Mouse (Mus musculus) layer of hippocampus, adult 9-10 months (tissue): ENCODE data around the gene Gpr12.
"Not testable (repeated sequence)": the region's sequence is repeated elsewhere in the genome, so short reads cannot be mapped to it uniquely, and the experiment has no call there.

Experiments used
- DNase-seq: peaks from one replicate; pipeline ENCODE4 v3.0.0; 2022; ENCODE audit warnings: low spot score

Gene Gpr12

DNA sequence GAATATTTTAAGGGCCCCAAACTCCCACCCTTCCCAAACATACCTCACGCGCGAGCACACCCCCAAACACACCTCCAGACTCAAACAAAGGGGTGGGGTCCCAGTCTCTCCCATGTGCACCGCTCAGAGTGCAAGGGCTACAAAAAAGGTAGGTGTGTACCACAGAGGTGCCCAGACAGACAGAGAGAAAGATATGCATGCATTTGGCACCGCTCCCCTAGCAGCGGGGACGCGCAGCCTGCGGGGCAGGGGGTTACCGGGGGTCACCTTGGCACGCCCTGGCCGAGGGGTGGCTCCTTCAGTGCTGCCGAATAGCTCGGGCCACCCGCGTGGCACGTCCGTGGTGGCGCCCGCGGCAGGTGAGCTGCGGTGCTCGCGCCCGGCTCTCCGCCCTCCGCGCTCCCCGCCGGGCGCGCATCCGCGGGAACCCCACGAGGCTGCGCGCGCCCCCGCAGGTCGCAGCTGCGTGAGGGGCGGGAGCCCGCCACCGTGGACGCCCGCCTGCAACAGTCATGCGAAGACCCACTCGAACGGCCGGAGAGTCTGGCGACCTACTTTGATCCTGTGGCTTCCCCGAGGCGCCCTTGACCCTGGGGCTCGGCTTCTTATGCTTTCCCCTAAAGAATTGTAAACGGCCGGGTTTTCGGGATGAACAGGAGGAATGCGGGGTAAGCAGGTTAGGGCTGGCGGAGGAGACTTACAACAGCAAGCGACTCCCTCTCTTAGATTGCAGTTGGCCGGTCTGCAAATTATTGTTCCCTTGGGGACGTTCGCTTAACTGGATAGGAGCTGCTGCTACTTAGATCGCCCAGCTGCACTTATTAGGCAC lies at the start of gene Gpr12:
TSS of gene Gpr12 (minus strand) at position 762 of the 829 bp plus-strand sequence.
- DNase-seq = no peak

DNA sequence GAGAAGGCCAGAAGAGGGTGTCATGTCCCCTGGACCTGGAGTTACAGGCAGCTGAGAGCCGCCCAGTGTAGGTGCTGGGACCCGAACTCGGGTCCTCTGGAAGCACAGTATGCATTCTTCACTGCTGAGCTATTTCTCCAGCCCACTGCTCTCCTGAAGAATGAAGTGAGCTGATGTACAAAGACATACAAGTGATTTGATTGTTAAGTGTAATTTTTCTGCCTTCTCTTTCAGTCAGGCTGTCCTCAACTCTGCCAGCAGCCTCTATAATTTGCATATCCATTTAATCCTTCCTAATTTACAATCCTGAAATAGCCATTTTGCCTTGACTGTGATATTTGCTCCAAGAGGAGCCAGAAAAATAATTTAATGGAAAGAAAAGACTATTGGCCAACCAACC lies 46.6 kb upstream of the Gpr12 start:
- DNase-seq = no peak

- DNase-seq = no peak
Observed at GRCm38 (mm10) chr5:146630961-146631360, 45.9 kb upstream of the Gpr12 start.

GRCm38 (mm10) chr5:146629636-146630035 lies 44.6 kb upstream of the Gpr12 start:
- no peak for DNase-seq

DNA sequence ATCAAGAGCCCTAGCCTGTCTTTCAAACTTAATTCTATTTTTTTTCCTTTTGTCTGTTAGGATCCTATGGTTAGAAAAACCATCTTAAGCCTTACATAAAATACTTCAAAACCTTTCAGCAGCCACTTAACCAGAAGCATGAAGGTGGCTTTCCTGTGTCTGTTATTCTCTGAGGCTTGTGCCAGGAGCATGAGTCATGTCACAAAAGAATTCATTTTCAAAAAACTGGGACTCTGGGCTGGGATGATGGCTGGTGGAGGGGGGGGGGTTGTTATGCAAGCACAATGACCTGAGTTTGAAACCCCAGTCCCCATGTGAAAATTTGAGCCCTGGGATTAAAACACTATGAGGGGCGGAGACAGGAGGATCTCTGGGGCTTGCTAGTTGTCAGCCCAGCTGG lies 43.8 kb upstream of the Gpr12 start:
- no peak for DNase-seq

- DNase-seq = no peak
Observed at GRCm38 (mm10) chr5:146627901-146628300, 42.9 kb upstream of the Gpr12 start.

GRCm38 (mm10) chr5:146625635-146626311 lies 40.7 kb upstream of the Gpr12 start:
- no peak for DNase-seq

DNA sequence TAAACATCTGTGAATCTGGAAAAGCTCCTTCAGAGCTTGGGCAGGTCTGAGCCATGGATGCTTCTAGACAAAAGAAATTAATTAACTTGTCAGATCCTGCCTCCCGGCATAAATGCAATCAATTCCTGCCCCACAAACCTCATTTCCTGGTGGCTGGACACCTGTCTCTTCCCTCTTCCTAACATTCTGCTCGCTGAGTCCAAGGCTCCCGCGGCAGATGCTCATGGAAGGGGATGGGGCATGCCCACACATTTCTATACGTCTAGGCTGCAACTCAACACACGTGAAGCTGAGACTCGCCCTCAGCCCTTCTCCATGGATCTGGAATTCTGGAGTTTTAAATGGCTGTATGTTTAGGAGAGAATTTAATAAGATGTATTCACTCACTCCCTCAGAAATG lies 26.8 kb upstream of the Gpr12 start:
- DNase-seq = no peak

DNA sequence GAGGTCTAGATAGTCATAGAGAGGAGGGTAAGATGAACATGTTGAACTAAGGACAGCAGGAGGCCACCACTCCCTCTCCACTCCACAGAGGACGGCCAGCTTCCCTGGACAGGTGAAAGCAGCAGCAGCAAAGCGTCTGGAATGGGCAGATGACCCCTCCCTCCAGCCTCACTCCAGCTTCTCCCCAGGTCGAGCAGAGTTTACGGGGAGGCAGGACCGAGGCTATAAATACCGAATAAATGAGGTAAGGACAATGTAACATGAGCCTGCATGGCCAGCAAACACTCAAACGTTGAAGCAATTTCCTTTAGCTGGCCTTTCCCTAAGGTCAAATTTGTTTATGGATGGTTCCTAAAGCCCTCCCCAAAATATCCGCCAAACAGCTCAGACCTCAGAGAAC lies 26.0 kb upstream of the Gpr12 start:
- DNase-seq = no peak

DNA sequence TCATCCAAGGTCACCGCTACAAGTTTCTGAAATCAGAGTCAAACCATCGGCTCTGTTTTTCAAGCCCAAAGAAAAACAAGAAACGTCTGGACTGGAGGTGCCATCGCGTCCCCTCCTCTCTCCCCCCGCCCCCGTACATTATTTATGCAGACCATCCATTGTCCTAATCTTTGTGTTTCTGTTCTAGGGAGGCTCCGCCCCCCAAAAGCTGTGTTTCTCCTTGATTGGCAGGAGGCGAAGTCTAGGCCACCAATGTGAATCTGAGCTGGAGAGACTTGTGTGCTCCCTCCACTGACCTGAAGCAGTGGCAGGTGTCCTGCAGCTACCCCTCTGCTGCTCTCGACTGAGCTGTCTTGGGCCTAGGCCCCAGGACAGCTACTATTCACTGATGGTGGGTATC lies 24.6 kb upstream of the Gpr12 start:
- DNase-seq = no peak

- no peak for DNase-seq
Observed at GRCm38 (mm10) chr5:146607816-146608215, 22.8 kb upstream of the Gpr12 start.

DNA sequence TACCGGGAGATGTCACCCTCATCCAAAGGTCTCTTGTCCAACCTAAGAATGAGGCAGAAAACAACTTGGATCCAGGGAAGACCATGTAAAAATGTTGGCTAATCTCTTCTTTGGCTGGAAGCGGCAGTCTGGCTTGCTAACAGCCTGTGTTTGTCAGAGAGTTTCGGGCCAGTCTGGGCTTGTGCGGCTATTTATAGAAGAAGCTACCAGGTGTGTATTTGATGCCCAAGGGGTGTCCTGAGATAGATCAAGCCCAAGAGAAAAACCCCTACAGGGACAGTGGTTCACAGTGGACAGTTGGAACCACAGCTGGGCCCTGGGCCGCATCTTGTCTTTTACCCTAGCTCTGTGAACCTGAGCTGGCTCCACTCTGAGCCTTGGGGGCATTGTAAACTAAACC lies 21.9 kb upstream of the Gpr12 start:
- DNase-seq = no peak

DNA sequence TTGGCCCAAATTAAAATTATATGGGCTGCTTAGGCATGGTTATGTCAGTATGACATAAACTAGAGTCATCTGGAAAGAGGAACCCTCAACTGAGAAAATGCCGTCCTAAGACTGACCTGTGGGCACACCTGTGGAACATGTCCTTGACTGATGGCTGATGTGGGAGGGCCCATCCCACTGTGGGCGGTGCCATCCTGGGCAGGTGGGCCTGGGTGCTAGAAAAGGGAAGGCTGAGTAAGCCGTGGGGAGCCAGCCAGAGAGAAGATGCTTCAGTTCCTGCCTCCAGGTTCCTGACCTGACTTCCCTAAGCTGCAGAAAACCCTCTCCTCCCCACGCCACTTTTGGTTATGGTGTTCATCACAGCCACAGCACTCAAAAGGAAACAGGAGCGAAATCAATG lies 21.2 kb upstream of the Gpr12 start:
- no peak for DNase-seq

DNA sequence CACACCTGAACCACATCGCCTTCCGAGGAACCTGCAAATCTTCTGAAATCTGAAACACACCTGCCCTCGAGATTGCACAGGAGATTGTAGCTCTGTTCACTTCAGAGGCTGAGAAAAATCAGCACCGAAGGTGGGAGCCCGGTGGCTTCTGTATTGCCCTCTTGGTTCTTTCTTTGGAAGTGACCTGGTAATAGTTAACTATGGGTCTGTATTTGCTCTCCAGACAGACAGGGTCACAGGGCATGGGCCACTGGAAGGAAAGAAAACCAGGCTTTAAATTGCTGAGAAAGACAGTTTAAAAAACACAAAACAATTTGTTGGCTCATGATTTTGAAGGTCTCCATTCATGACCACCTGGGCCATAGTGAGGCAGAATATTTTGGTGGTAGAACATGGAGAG lies 14.9 kb upstream of the Gpr12 start:
- DNase-seq = no peak

- DNase-seq = not testable (repeated sequence)
Observed at GRCm38 (mm10) chr5:146599216-146599615, 14.2 kb upstream of the Gpr12 start.

DNA sequence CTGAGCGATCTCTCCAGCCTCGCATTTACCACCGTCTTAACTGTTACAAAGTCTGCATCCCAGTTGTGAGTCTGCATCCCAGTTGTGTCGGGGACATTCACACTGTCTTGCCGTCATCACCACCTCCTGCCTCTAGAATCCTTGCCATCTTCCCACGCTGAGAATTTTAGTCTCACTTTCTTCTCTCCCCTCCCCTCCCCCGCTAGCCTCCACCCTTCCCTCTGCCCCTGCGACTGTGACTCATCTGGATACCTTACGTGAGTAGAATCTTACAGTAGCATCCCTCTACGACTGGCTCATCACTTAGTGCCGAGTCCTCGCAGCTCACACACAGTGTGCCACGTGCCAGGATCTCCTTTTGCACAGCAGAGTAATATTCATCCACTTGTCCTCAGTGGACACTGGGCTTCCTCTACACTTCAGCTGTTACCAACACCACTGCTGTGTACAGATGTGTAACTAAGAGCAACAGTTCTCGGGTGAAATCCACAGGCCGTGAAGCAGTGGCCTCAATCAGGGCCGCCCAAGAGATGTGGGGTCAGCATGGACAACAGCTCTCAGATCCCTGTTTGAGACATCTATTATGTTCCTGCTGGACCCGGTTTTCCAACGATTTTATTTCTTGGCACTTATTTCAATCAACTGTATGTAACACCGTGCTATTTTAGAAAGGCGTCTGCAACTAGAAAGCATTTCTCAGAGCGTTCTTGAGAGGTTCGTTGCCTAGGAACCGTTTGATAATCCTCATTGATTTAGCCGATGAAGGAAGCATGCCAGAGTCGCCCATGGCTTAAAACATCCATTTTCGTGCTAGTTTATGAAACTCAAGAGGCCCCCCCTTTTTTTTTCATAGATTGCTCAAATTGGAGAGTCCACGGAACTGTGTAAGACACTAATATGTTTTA lies 13.4 kb upstream of the Gpr12 start:
- no peak for DNase-seq

DNA sequence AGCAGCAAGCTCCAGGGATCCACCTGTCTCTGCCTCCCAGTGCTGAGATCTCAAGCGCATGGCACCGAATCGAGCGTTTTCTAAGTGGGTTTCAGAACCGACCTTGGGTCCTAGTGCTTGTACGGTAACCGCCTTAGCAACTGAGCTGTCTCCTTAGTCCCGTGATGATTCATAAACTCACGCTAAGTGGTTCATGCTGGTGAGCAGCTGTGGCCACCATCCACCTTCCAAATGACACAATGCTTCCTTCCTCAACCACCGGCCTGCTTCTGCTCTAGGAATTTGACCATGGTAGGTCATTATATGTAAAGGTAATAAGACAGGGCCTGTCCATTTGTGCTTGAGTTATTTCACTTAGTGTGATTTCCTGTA lies 12.4 kb upstream of the Gpr12 start:
- DNase-seq = no peak

- no peak for DNase-seq
Observed at GRCm38 (mm10) chr5:146596612-146597502, 11.8 kb upstream of the Gpr12 start.

GRCm38 (mm10) chr5:146592580-146592979 lies 7.5 kb upstream of the Gpr12 start:
- no peak for DNase-seq

DNA sequence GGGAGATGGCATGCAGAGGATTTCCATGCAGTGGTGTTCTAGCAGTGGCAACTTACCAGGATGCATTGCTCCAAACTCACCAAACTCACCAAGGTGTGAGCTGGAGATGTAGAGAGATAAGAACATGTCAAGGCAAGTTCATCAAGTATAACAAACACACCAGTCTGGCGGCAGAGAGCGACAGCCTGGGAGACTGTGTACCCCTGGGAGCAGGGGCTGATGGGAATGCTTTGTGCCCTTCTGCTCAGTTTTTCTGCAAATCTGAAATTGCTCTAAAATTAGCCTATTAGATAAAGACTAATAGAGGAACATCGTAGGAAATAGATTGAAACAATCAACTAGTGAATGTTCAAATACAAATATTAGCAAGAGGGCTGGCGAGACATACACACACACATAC lies 6.6 kb upstream of the Gpr12 start:
- no peak for DNase-seq

DNA sequence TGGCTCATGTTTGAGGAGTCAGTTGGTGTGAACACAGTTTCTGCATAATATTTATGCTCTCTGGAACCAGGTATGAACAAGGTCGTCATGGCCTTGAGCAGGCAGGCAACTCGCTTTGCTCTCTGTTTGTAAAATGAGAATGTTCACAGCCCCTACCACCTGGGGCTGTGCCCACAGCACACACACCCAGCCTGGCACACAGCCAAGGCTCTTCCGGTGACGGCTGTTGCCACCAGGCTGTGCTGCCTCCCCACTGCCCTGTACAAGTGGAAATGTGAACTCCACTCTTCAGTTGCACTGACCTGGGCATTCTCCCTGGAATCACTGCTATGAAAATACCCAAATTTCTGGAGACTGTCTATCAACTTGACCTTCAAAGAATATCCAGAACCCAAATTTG lies 5.9 kb upstream of the Gpr12 start:
- DNase-seq = no peak
